Mouse (Mus musculus): Measurements from ENCODE around the gene Bak1. TPM values are rescaled to one million over a fixed set of nuclear protein-coding genes. Genes with fewer than 3 reads are reported as not detected.

Gene Bak1
- polyA plus RNA-seq, 1 experiment = 50.3 TPM

GRCm38 (mm10) chr17:26971247-26971905 is 57.4 kb downstream of the Bak1 start:
- Histone ChIP-seq H3K4me3 (ENCODE audit: extremely low read depth, insufficient read depth, insufficient read length) (no peak overlapping the region), H3K4me1 (ENCODE audit: control insufficient read depth, insufficient read depth, insufficient read length) (peaks cover 13% of the 10 kb centered on the region; the same call in 1 of the 2 replicates), H3K27ac (ENCODE audit: insufficient read depth, low read length) (no peak overlapping the region), H3K27me3 (ENCODE audit: control insufficient read depth, insufficient read depth, low read length) (no peaks in the 10 kb centered on the region), H3K36me3 (ENCODE audit: control insufficient read depth, insufficient read depth, low read length) (peaks cover 9% of the 10 kb centered on the region)
- 81% methylated on average over 8 of the region's 8 CpGs for WGBS
- no peak for DNase-seq (ENCODE audit: low read depth in 1 of 2, low spot score in 2 of 2)
- TF ChIP-seq POLR2A (IDR thresholded peaks at IDR 0.05; ENCODE audit: low read depth, low read length) (no peak), CTCF (IDR thresholded peaks at IDR 0.05; ENCODE audit: extremely low read depth, insufficient read depth, insufficient read length, insufficient replicate concordance) (no peak)

GRCm38 (mm10) chr17:26970221-26970620 is 58.6 kb downstream of the Bak1 start:
- Histone ChIP-seq H3K27me3 (ENCODE audit: control insufficient read depth, insufficient read depth, low read length) (no peaks in the 10 kb centered on the region), H3K4me1 (ENCODE audit: control insufficient read depth, insufficient read depth, insufficient read length) (peaks cover 11% of the 10 kb centered on the region; the same call in 1 of the 2 replicates), H3K36me3 (ENCODE audit: control insufficient read depth, insufficient read depth, low read length) (peaks cover 6% of the 10 kb centered on the region), H3K27ac (ENCODE audit: insufficient read depth, low read length) (no peak overlapping the region), H3K4me3 (ENCODE audit: extremely low read depth, insufficient read depth, insufficient read length) (no peak overlapping the region)
- TF ChIP-seq CTCF (IDR thresholded peaks at IDR 0.05; ENCODE audit: extremely low read depth, insufficient read depth, insufficient read length, insufficient replicate concordance) (no peak), POLR2A (IDR thresholded peaks at IDR 0.05; ENCODE audit: low read depth, low read length) (no peak)
- 57% methylated on average over 12 of the region's 12 CpGs for WGBS
- no peak for DNase-seq (ENCODE audit: low read depth in 1 of 2, low spot score in 2 of 2)

Other genes with a start within 250 kb of the Bak1 start
- gene Bnip1, start 247.9 kb downstream of the Bak1 start, polyA plus RNA-seq (2012; rRNA removed) = 16.6 and 17.2 TPM in 2 replicates
- 19.8 and 34.6 TPM in 2 replicates for gene Nkx2-5, start 184.0 kb downstream of the Bak1 start, polyA plus RNA-seq (2012; rRNA removed)
- gene Kifc5b, start 111.9 kb downstream of the Bak1 start, polyA plus RNA-seq (2012; rRNA removed) = 6.8 and 7.6 TPM in 2 replicates
- gene Phf1, start 96.0 kb downstream of the Bak1 start, polyA plus RNA-seq (2012; rRNA removed) = 103 and 131 TPM in 2 replicates
- gene Cuta, start 89.4 kb downstream of the Bak1 start, polyA plus RNA-seq (2012; rRNA removed) = 87.9 and 131 TPM in 2 replicates
- gene Syngap1, start 87.8 kb downstream of the Bak1 start, polyA plus RNA-seq (2012; rRNA removed) = 7.3 and 9.6 TPM in 2 replicates
- 13.7 and 25.0 TPM in 2 replicates for gene Zbtb9, start 55.8 kb downstream of the Bak1 start, polyA plus RNA-seq (2012; rRNA removed)
- 50.9 and 61.4 TPM in 2 replicates for gene Itpr3, start 28.3 kb upstream of the Bak1 start, polyA plus RNA-seq (2012; rRNA removed)
- gene Uqcc2, start 104.9 kb upstream of the Bak1 start, polyA plus RNA-seq (2012; rRNA removed) = 49.1 and 73.4 TPM in 2 replicates
- gene Ip6k3, start 138.8 kb upstream of the Bak1 start, polyA plus RNA-seq (2012; rRNA removed) = 0.62 and 0.71 TPM in 2 replicates
- 86.6 and 121 TPM in 2 replicates for gene Lemd2, start 175.5 kb upstream of the Bak1 start, polyA plus RNA-seq (2012; rRNA removed)